Mouse (Mus musculus) embryonic facial prominence, embryonic 14.5 days (tissue): ENCODE measurements around the gene Asphd1. TPM values are rescaled to one million over a fixed set of nuclear protein-coding genes. Genes with fewer than 3 reads are reported as not detected.

Experiments
- ATAC-seq: fragments of 200-750 bp; cut with Nextera tagmentation; 2 replicates; pipeline ENCODE4 v1.8.0; 2017; ENCODE audit warnings: low read depth, moderate number of reproducible peaks, moderate TSS enrichment
- DNase-seq: peaks from one replicate; pipeline ENCODE4 v3.0.0-alpha.2; 2015; ENCODE audit warnings: low spot score
- H3K27ac ChIP-seq: fragments of 300-500 bp; sonication (generic); replicated peaks from 2 replicates; pipeline ENCODE4 v1.5.1; 2014; ENCODE audit warnings: low read depth, mild to moderate bottlenecking, low read length, moderate library complexity
- H3K27me3 ChIP-seq: fragments of 300-500 bp; sonication (generic); replicated peaks from 2 replicates; pipeline ENCODE4 v1.6.1; 2014; ENCODE audit warnings: low read length; ENCODE audit not compliant: control insufficient read depth, insufficient read depth
- H3K36me3 ChIP-seq: fragments of 300-500 bp; sonication (generic); 2 replicates; pipeline ENCODE4 v1.6.1; 2014; ENCODE audit warnings: low read length, mixed read lengths; ENCODE audit not compliant: control insufficient read depth, insufficient read depth
- H3K4me1 ChIP-seq: fragments of 300-500 bp; sonication (generic); 2 replicates; pipeline ENCODE4 v1.6.1; 2014; ENCODE audit warnings: antibody characterized with exemption, low read length; ENCODE audit not compliant: control insufficient read depth, insufficient read depth
- H3K4me2 ChIP-seq: fragments of 300-500 bp; sonication (generic); 2 replicates; pipeline ENCODE4 v1.6.1; 2014; ENCODE audit warnings: low read depth, mild to moderate bottlenecking, low read length, moderate library complexity, mixed read lengths
- H3K4me3 ChIP-seq: fragments of 300-500 bp; sonication (generic); 2 replicates; pipeline ENCODE4 v1.5.1; 2014; ENCODE audit warnings: low read depth, mild to moderate bottlenecking, low read length
- H3K9ac ChIP-seq: fragments of 300-500 bp; sonication (generic); 2 replicates; pipeline ENCODE4 v1.6.1; 2014; ENCODE audit warnings: low read depth, mild to moderate bottlenecking, low read length, moderate library complexity, mixed read lengths
- H3K9me3 ChIP-seq: fragments of 300-500 bp; sonication (generic); 2 replicates; pipeline ENCODE4 v1.6.1; 2016; ENCODE audit warnings: low read length; ENCODE audit not compliant: control insufficient read depth
- WGBS: fragments of 180-500 bp; shearing (Covaris S2); extraction: QIAGEN DNeasy Blood & Tissue Kit; methylation state at CpG from one replicate; pipeline ENCODE4 v1.1.7; 2014; 5-methylcytosine and 5-hydroxymethylcytosine counted together
- polyA plus RNA-seq: library from polyadenylated mRNA; unstranded; fragments of >200 nt; fragmentation: Nextera tagmentation; extraction: Ambion mirVana; gene quantifications from 2 replicates; pipeline ENCODE4 v1.2.1, GENCODE M21; 2014

Asphd1 gene
- polyA plus RNA-seq, 1 experiment from 2014 or later: 0.61 TPM

GRCm38 (mm10) chr7:126946530-126946929, 2.9 kb downstream of the Asphd1 start:
- Histone ChIP-seq H3K4me2 (no peak overlapping the region), H3K4me3 (no peak overlapping the region), H3K9me3 (no peaks in the 10 kb centered on the region), H3K27ac (no peak overlapping the region), H3K4me1 (0 out of 2 replicates have a peak, but pooled peaks cover 7% of the 10 kb centered on the region), H3K36me3 (peaks cover 18% of the 10 kb centered on the region; the same call in 1 of the 2 replicates), H3K9ac (no peak overlapping the region), H3K27me3 (peaks cover 17% of the 10 kb centered on the region)
- WGBS: 25% methylated on average over 3 of the region's 3 CpGs
- DNase-seq (peak; percentile 12), ATAC-seq (no peak)

- no peak overlapping the region for H3K27ac ChIP-seq
- no peak overlapping the region for H3K4me3 ChIP-seq
- DNase-seq (no peak), ATAC-seq (peak; percentile 26; the same call in 1 of the 2 replicates)
- no peaks in the 10 kb centered on the region for H3K27me3 ChIP-seq
- no peak overlapping the region for H3K4me2 ChIP-seq
- WGBS: 77% methylated on average over 5 of the region's 5 CpGs
- H3K36me3 ChIP-seq: peaks cover 35% of the 10 kb centered on the region
- no peaks in the 10 kb centered on the region for H3K4me1 ChIP-seq
- no peak overlapping the region for H3K9ac ChIP-seq
- H3K9me3 ChIP-seq: no peaks in the 10 kb centered on the region
Measured at GRCm38 (mm10) chr7:126941801-126942200, 7.6 kb downstream of the Asphd1 start.

GRCm38 (mm10) chr7:126941171-126941570, 8.2 kb downstream of the Asphd1 start:
- H3K9me3 ChIP-seq: no peaks in the 10 kb centered on the region
- whole genome bisulfite sequencing: 50% methylated on average over 6 of the region's 6 CpGs
- H3K9ac ChIP-seq: no peak overlapping the region
- H3K27me3 ChIP-seq: no peaks in the 10 kb centered on the region
- peaks cover 41% of the 10 kb centered on the region for H3K36me3 ChIP-seq
- H3K4me1 ChIP-seq: no peaks in the 10 kb centered on the region
- ATAC-seq (no peak), DNase-seq (no peak)
- H3K27ac ChIP-seq: no peak overlapping the region
- H3K4me2 ChIP-seq: no peak overlapping the region
- no peak overlapping the region for H3K4me3 ChIP-seq

- no peaks in the 10 kb centered on the region for H3K9me3 ChIP-seq
- WGBS: 82% methylated on average over 2 of the region's 2 CpGs
- H3K4me1 ChIP-seq: peaks cover 10% of the 10 kb centered on the region
- H3K27me3 ChIP-seq: no peaks in the 10 kb centered on the region
- DNase-seq (no peak), ATAC-seq (no peak)
- H3K9ac ChIP-seq: no peak overlapping the region
- no peak overlapping the region for H3K27ac ChIP-seq
- H3K4me3 ChIP-seq: no peak overlapping the region
- peaks cover 47% of the 10 kb centered on the region for H3K36me3 ChIP-seq
- no peak overlapping the region for H3K4me2 ChIP-seq
Measured at GRCm38 (mm10) chr7:126932652-126933051, 16.7 kb downstream of the Asphd1 start.

- no peaks in the 10 kb centered on the region for H3K9me3 ChIP-seq
- peaks cover 24% of the 10 kb centered on the region for H3K36me3 ChIP-seq
- peak overlapping the region; percentile 63 for H3K4me3 ChIP-seq
- peak overlapping the region; percentile 74 for H3K9ac ChIP-seq
- ATAC-seq (peak; percentile 69), DNase-seq (no peak)
- 0% methylated on average over 9 of the region's 27 CpGs for WGBS
- H3K4me1 ChIP-seq: peaks cover 10% of the 10 kb centered on the region
- no peak overlapping the region; the same call in 1 of the 2 replicates for H3K27ac ChIP-seq
- H3K4me2 ChIP-seq: peak overlapping the region; percentile 91
- no peaks in the 10 kb centered on the region for H3K27me3 ChIP-seq
Measured at GRCm38 (mm10) chr7:126929046-126929445, 20.3 kb downstream of the Asphd1 start.

- Histone ChIP-seq H3K9me3 (no peaks in the 10 kb centered on the region), H3K4me3 (peak within 1 kb of the TSS; percentile 63), H3K27me3 (no peaks in the 10 kb centered on the region), H3K9ac (peak within 1 kb of the TSS; percentile 74), H3K36me3 (peaks cover 24% of the 10 kb centered on the region), H3K4me1 (peaks cover 10% of the 10 kb centered on the region), H3K4me2 (peak within 1 kb of the TSS; percentile 91), H3K27ac (no peak within 1 kb of the TSS; the same call in 1 of the 2 replicates)
- DNase-seq: peak; percentile 94
- peak; percentile 97 for ATAC-seq
- 3% methylated on average over 50 of the region's 56 CpGs for WGBS
Measured at GRCm38 (mm10) chr7:126928384-126929037, 20.9 kb downstream of the Asphd1 start, which contains the start of gene Kctd13. Kctd13 (plus strand) TSS chr7:126928879.

GRCm38 (mm10) chr7:126926299-126926698, 23.1 kb downstream of the Asphd1 start:
- 26% methylated on average over 3 of the region's 3 CpGs for WGBS
- no peak for DNase-seq
- H3K9ac ChIP-seq: no peak overlapping the region

GRCm38 (mm10) chr7:126923999-126924398, 25.4 kb downstream of the Asphd1 start:
- H3K27me3 ChIP-seq: no peaks in the 10 kb centered on the region
- 0 out of 2 replicates have a peak, but pooled peaks cover 4% of the 10 kb centered on the region for H3K4me1 ChIP-seq
- H3K36me3 ChIP-seq: no peaks in the 10 kb centered on the region
- H3K9me3 ChIP-seq: no peaks in the 10 kb centered on the region
- no peak overlapping the region for H3K9ac ChIP-seq
- H3K27ac ChIP-seq: no peak overlapping the region
- H3K4me2 ChIP-seq: no peak overlapping the region
- ATAC-seq: no peak
- WGBS: 74% methylated on average over 5 of the region's 5 CpGs
- no peak for DNase-seq
- H3K4me3 ChIP-seq: no peak overlapping the region

More at GRCm38 (mm10) chr7:126926299-126926698, 23.1 kb downstream of the Asphd1 start:
- Histone ChIP-seq H3K27me3 (no peaks in the 10 kb centered on the region), H3K4me2 (no peak overlapping the region), H3K27ac (no peak overlapping the region), H3K4me3 (no peak overlapping the region), H3K9me3 (no peaks in the 10 kb centered on the region), H3K36me3 (peaks cover 9% of the 10 kb centered on the region), H3K4me1 (peaks cover 14% of the 10 kb centered on the region)
- no peak for ATAC-seq
